ENCODE assay signal across 23 mouse cellular contexts in the genomic region with DNA sequence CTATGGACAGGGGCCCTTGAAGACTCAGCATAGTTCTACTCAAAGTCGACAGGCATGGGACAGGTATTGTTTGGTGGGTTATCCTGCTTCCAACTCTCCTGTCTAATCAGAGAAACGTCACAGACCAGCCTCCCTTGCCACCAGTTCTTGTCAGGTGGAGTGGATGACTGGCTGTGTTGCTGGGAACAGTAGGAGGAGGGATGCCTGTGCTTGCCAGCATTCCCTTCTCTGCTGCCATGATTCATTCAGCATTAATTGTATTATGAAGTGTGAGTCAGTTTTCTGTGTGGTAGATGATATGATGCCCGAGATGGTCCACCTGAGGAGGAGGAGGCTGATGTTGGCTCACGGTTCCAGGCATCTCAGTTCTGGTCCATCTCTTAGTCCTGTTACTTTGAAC. TPM values are rescaled to one million over a fixed set of nuclear protein-coding genes. Genes with fewer than 3 reads are reported as not detected.
DNase-seq lines count a peak whose midpoint lies in the region; ATAC-seq lines count a peak whose summit lies in the region.
"Had no signal": no experiment of that assay in that cellular context is flagged by ENCODE, and none has a peak within 500 bp of the region (broad histone marks: within the 10 kb centered on the region; RNA-seq: fewer than 3 reads in every experiment).

No protein-coding gene starts in this region.

- DNase-seq in frontal cortex, postnatal 25 days (ENCODE audit: low spot score in 2 of 2), result no peak
- peak; percentile 62 for DNase-seq in layer of hippocampus, adult 9-11 months
- DNase-seq in layer of hippocampus, adult 9-10 months (ENCODE audit: low spot score), result no peak
- peak; percentile 32 for DNase-seq in right cerebral cortex, postnatal 25 days
- no peak for DNase-seq in right cerebral cortex, postnatal 14 days
- DNase-seq in left cerebral cortex, postnatal 4 days, result no peak
- DNase-seq: adrenal gland, postnatal 10 days; B cell, adult 2 months; cerebellum, adult 11-12 months; cerebellum, adult 8-10 months; cerebellum, postnatal 10 days; cerebellum, postnatal 36 days; embryo, embryonic 11 days; gastrocnemius, postnatal 10 days; gastrocnemius, postnatal 36 days; heart, adult 2 months; heart, postnatal 14 days; heart, postnatal 4 days had no signal

- peak; percentile 77 for ATAC-seq in frontal cortex, adult (ENCODE audit: low TSS enrichment)
- ATAC-seq: forebrain, embryonic 13.5 days; forebrain, embryonic 16.5 days; hindbrain, postnatal 0 days; Patski had no signal

- intact Hi-C loops in left cerebral cortex, postnatal 4 days (cut with DNase I), result no loop called here

RNA-seq across cellular contexts. Expression of a gene that starts 9.1 kb away (rescaled TPM):
- total RNA-seq in left cerebral cortex, postnatal 4 days (2021), result 100 to 1,000 TPM; 109 to 113 TPM

Comparison
In these comparisons a context has a peak if more than half of its experiments do, and no peak if none do; other contexts are left out.
1. DNase-seq: peak in layer of hippocampus, adult 9-11 months (single experiment) and right cerebral cortex, postnatal 25 days (single experiment); none in frontal cortex, postnatal 25 days (0 of 2), layer of hippocampus, adult 9-10 months (single experiment), right cerebral cortex, postnatal 14 days (single experiment) and left cerebral cortex, postnatal 4 days (single experiment).